Mouse (Mus musculus) stomach, embryonic 15.5 days (tissue): ENCODE measurements around the gene Car4. TPM values are rescaled to one million over a fixed set of nuclear protein-coding genes. Genes with fewer than 3 reads are reported as not detected.

ENCODE experiments used
- ATAC-seq: fragments of 200-750 bp; cut with Nextera tagmentation; 2 replicates; pipeline ENCODE4 v1.8.0; 2017; ENCODE audit warnings: low read depth, moderate number of reproducible peaks, moderate TSS enrichment; ENCODE audit not compliant: insufficient read depth, low FRiP score
- H3K27ac ChIP-seq: fragments of 300-500 bp; sonication (generic); 2 replicates; pipeline ENCODE4 v1.5.1; 2015; ENCODE audit warnings: mild to moderate bottlenecking, inconsistent platforms
- H3K27me3 ChIP-seq: fragments of 300-500 bp; sonication (generic); replicated peaks from 2 replicates; pipeline ENCODE4 v1.6.1; 2015; ENCODE audit warnings: inconsistent platforms
- H3K36me3 ChIP-seq: fragments of 300-500 bp; sonication (generic); 2 replicates; pipeline ENCODE4 v1.6.1; 2015; ENCODE audit warnings: inconsistent platforms
- H3K4me1 ChIP-seq: fragments of 300-500 bp; sonication (generic); 2 replicates; pipeline ENCODE4 v1.6.1; 2015; ENCODE audit warnings: inconsistent platforms
- H3K4me2 ChIP-seq: fragments of 300-500 bp; sonication (generic); 2 replicates; pipeline ENCODE4 v1.6.1; 2015; ENCODE audit warnings: mild to moderate bottlenecking, inconsistent platforms
- H3K4me3 ChIP-seq: fragments of 300-500 bp; sonication (generic); replicated peaks from 2 replicates; pipeline ENCODE4 v1.5.1; 2015; ENCODE audit warnings: inconsistent platforms
- H3K9ac ChIP-seq: fragments of 300-500 bp; sonication (generic); 2 replicates; pipeline ENCODE4 v1.6.1; 2015; ENCODE audit warnings: inconsistent platforms
- H3K9me3 ChIP-seq: fragments of 300-500 bp; sonication (generic); 2 replicates; pipeline ENCODE4 v1.6.1; 2016; ENCODE audit warnings: inconsistent platforms
- WGBS: fragments of 180-500 bp; shearing (Covaris S2); methylation state at CpG from one replicate; pipeline ENCODE4 v1.1.7; 2015; 5-methylcytosine and 5-hydroxymethylcytosine counted together
- polyA plus RNA-seq: library from polyadenylated mRNA; unstranded; fragments of >200 nt; fragmentation: Nextera tagmentation; extraction: Ambion mirVana; gene quantifications from 2 replicates; pipeline ENCODE4 v1.2.1, GENCODE M21; 2015

The Car4 gene
- polyA plus RNA-seq: 0.49 and 0.51 TPM in 2 replicates

DNA sequence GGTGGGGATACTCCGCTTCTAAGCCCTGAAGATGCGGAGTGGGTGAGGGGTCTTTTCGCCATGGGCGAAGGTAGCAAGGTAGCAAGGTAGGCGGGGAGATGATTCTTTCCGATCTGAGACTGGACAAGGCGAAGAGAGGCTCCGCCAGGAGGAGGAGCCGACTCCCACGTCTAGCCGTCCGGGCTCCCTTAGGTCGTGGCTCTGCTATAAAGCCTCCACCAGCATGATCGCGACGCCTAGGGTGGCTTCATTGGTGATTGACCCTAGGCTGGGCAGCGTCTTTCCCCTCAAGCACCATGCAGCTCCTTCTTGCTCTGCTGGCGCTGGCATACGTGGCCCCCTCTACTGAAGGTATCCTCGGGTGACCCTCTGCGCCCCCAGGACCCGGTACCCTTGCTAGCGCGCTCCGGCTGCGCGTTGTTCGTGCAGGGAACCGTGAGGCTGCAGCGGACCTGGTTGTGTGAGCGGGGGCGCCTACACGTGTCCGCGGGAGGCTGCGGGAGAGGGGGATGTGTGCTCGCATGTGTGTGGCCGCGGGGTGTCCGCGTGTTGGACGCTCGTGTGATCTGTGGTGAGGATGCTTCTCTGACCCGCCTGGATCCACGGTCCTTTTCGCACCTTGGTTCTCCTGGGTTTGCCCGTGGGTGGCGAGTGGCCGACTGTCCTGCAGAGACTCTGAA, at the start of gene Car4:
Car4 (plus strand) TSS at position 196 of the 680 bp plus-strand sequence.
- no peak within 1 kb of the TSS for H3K9ac ChIP-seq
- peaks cover 7% of the 10 kb centered on the region for H3K4me1 ChIP-seq
- peaks cover 41% of the 10 kb centered on the region for H3K27me3 ChIP-seq
- no peaks in the 10 kb centered on the region for H3K9me3 ChIP-seq
- under 1% methylated on average over 49 of the region's 49 CpGs for WGBS
- H3K4me3 ChIP-seq: peak within 1 kb of the TSS; percentile 25
- no peak for ATAC-seq
- peak within 1 kb of the TSS; percentile 49 for H3K4me2 ChIP-seq
- no peak within 1 kb of the TSS for H3K27ac ChIP-seq
- no peaks in the 10 kb centered on the region for H3K36me3 ChIP-seq

DNA sequence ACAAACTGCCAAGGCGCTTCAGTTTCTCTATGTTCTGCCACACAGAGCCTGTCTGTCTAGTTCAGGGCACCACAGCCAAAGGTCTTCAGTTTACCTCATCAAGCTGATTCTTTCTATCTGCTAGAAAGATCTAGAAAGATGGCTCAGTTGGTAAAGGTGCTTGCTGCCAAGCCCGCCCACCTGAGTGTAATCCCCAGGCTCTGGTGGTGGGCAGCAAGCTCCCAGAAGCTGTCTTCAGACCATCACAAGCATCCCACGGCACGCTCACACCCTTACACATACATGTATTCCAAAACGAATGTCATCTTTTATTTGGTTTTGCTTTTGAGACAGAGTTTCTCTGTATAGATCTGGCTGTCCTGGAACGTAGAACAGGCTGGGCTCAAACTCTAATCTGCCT, 49.1 kb upstream of the Car4 start:
- Histone ChIP-seq H3K27ac (no peak overlapping the region), H3K9me3 (no peaks in the 10 kb centered on the region), H3K4me2 (no peak overlapping the region), H3K9ac (no peak overlapping the region), H3K4me1 (no peaks in the 10 kb centered on the region), H3K36me3 (peaks cover 47% of the 10 kb centered on the region), H3K4me3 (no peak overlapping the region), H3K27me3 (no peaks in the 10 kb centered on the region)
- 91% methylated on average over 6 of the region's 6 CpGs for WGBS
- ATAC-seq: no peak

GRCm38 (mm10) chr11:84910411-84910810, 47.2 kb upstream of the Car4 start:
- H3K4me2 ChIP-seq: no peak overlapping the region
- no peak overlapping the region for H3K4me3 ChIP-seq
- 85% methylated on average over 4 of the region's 4 CpGs for WGBS
- no peak overlapping the region for H3K27ac ChIP-seq
- no peak for ATAC-seq
- H3K9ac ChIP-seq: no peak overlapping the region
- H3K9me3 ChIP-seq: no peaks in the 10 kb centered on the region
- no peaks in the 10 kb centered on the region for H3K27me3 ChIP-seq
- peaks cover 4% of the 10 kb centered on the region for H3K4me1 ChIP-seq
- peaks cover 44% of the 10 kb centered on the region for H3K36me3 ChIP-seq

DNA sequence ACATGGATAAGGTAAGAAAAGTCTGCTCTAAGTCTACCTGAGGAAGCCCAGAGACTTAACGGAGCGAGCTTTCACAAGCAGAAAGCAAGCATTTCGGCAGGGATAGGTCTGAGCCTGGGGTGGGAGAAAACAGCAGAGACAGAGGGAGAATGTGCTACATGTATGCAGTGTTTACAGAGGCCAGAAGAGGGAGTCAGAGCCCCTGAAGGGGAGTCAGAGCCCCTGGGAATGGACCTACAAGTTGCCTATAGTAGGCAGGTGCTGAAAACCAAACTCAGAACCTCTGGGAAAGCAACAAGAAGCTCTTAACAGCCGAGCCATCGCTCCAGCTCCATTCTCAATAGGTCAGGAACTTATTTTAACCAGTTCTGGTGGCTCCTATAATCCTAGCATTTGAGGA, 42.9 kb upstream of the Car4 start:
- no peaks in the 10 kb centered on the region for H3K27me3 ChIP-seq
- H3K27ac ChIP-seq: no peak overlapping the region
- peaks cover 19% of the 10 kb centered on the region for H3K36me3 ChIP-seq
- no peak overlapping the region for H3K9ac ChIP-seq
- no peak overlapping the region for H3K4me3 ChIP-seq
- no peaks in the 10 kb centered on the region for H3K9me3 ChIP-seq
- peak overlapping the region; percentile 52 for H3K4me2 ChIP-seq
- 86% methylated on average over 5 of the region's 5 CpGs for WGBS
- no peak for ATAC-seq
- peaks cover 4% of the 10 kb centered on the region for H3K4me1 ChIP-seq

DNA sequence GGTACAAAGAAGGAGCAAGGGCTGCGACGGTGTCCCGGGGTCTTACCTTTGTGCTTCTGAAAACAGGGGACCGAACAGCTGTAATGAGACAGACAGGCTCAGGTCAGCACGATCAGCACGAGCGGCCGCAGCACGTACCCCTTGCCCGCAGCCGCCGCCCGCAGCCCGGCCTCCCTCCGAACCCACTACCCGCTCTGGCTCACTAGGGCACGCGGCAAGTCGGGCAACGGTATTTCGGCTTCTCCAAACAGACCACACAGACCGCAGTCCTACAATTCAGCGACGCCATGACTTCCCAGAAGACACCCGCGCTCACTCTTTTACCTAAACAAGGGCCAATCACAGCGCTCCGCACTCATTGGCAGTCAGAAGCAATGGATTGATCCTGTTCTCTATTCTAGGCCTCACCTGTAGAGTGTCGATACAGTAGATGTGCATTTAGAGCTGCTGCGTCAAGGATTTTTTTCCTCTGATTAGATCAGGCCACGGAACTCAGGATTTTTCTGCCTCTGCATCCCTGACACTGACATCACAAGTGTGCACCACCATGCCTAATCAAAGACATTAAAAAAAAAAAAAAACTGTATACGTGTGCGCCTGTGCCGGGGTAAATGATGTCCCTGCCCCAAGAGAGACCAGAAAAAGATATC, 41.4 kb upstream of the Car4 start, which contains the start of gene Znhit3:
Znhit3 (minus strand) TSS at position 314 of the 650 bp plus-strand sequence.
- WGBS: 4% methylated on average over 34 of the region's 34 CpGs
- Histone ChIP-seq H3K4me3 (peak within 1 kb of the TSS; percentile 95), H3K27me3 (no peaks in the 10 kb centered on the region), H3K4me1 (peaks cover 4% of the 10 kb centered on the region), H3K36me3 (peaks cover 7% of the 10 kb centered on the region), H3K27ac (peak within 1 kb of the TSS; percentile 37; the same call in 1 of the 2 replicates), H3K9ac (peak within 1 kb of the TSS; percentile 85), H3K4me2 (peak within 1 kb of the TSS; percentile 52), H3K9me3 (no peaks in the 10 kb centered on the region)
- peak; percentile 85 for ATAC-seq

DNA sequence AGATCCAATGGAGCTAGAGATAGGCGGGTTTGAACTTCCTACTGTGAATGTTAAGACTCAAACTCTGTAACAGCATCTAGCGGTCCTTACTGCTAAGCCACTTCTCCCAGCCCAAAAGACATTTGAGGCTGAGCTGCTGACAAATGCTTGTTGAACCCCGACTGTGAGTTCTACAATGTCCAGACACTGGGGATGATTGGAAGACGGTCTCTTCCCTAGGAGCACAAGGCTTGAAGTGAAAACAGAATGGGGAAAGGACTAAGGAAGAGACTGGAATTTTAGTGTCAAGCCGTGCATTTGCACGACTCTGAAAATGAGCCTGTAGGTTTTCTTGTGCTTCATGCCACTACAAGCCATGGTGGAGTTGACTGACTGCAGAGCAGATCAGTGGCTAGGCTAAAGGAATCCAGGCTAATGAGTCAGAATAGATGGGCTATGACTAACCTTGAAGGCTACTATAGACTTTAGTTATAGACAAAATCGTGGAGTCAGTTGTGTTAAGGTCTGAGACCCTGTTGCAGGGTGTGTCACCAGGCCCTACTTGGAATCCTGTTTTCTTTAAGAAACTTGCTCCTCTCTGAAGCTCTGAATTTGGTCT, 40.8 kb upstream of the Car4 start:
- H3K27ac ChIP-seq: no peak overlapping the region
- peaks cover 4% of the 10 kb centered on the region for H3K4me1 ChIP-seq
- H3K4me2 ChIP-seq: peak overlapping the region; percentile 52
- no peaks in the 10 kb centered on the region for H3K27me3 ChIP-seq
- H3K9ac ChIP-seq: 0 out of 2 replicates have a peak overlapping the region, but pooled peaks have one; percentile 16
- peaks cover 4% of the 10 kb centered on the region; the same call in 1 of the 2 replicates for H3K36me3 ChIP-seq
- no peak for ATAC-seq
- 58% methylated on average over 7 of the region's 7 CpGs for WGBS
- no peaks in the 10 kb centered on the region for H3K9me3 ChIP-seq
- peak overlapping the region; percentile 95 for H3K4me3 ChIP-seq

DNA sequence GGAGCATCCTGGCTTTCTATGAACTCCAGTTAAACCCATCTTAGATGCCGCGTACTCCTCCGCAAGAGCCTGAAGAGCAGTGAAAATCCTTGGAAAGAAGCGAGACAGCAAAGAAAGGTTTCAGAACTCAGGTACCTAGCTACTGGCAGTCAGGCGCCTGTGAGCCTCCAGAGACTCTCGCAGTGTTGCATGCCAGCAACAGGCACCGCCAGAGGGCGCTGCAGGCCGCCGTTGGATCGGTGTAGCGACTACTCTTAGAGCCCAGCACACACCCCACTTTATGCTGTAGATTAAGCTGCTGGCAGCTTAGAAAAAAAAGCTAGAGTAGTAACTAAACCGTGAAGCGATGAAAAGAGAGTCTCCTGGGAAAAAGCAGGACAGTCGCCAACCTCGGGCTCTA, 39.2 kb upstream of the Car4 start:
- peak overlapping the region; percentile 33 for H3K4me2 ChIP-seq
- H3K9ac ChIP-seq: no peak overlapping the region
- H3K27ac ChIP-seq: no peak overlapping the region
- no peak overlapping the region for H3K4me3 ChIP-seq
- peak; percentile 59; the same call in 1 of the 2 replicates for ATAC-seq
- H3K27me3 ChIP-seq: no peaks in the 10 kb centered on the region
- H3K36me3 ChIP-seq: no peaks in the 10 kb centered on the region
- 6% methylated on average over 16 of the region's 16 CpGs for WGBS
- peaks cover 4% of the 10 kb centered on the region for H3K4me1 ChIP-seq
- H3K9me3 ChIP-seq: no peaks in the 10 kb centered on the region

- H3K27me3 ChIP-seq: no peaks in the 10 kb centered on the region
These were observed 38.3 kb upstream of the Car4 start for GRCm38 (mm10) chr11:84919276-84919675.

GRCm38 (mm10) chr11:84919951-84920350, 37.6 kb upstream of the Car4 start:
- Histone ChIP-seq H3K9ac (no peak overlapping the region), H3K36me3 (no peaks in the 10 kb centered on the region), H3K27me3 (no peaks in the 10 kb centered on the region), H3K4me2 (no peak overlapping the region), H3K9me3 (no peaks in the 10 kb centered on the region), H3K4me3 (no peak overlapping the region), H3K27ac (no peak overlapping the region), H3K4me1 (no peaks in the 10 kb centered on the region; the same call in 1 of the 2 replicates)
- no peak for ATAC-seq
- WGBS: 66% methylated on average over 7 of the region's 7 CpGs

More at GRCm38 (mm10) chr11:84919276-84919675, 38.3 kb upstream of the Car4 start:
- no peak overlapping the region for H3K27ac ChIP-seq
- peaks cover 4% of the 10 kb centered on the region for H3K4me1 ChIP-seq
- ATAC-seq: no peak
- H3K9me3 ChIP-seq: no peaks in the 10 kb centered on the region
- no peak overlapping the region for H3K9ac ChIP-seq
- H3K4me3 ChIP-seq: no peak overlapping the region
- H3K36me3 ChIP-seq: no peaks in the 10 kb centered on the region
- WGBS: 36% methylated on average over 3 of the region's 3 CpGs
- no peak overlapping the region for H3K4me2 ChIP-seq

- no peaks in the 10 kb centered on the region for H3K4me1 ChIP-seq
- no peak overlapping the region for H3K4me3 ChIP-seq
- no peak overlapping the region for H3K27ac ChIP-seq
- no peaks in the 10 kb centered on the region for H3K27me3 ChIP-seq
- no peaks in the 10 kb centered on the region for H3K9me3 ChIP-seq
- H3K4me2 ChIP-seq: no peak overlapping the region
- ATAC-seq: no peak
- WGBS: 82% methylated on average over 8 of the region's 8 CpGs
- no peaks in the 10 kb centered on the region for H3K36me3 ChIP-seq
- H3K9ac ChIP-seq: no peak overlapping the region
These were observed 36.6 kb upstream of the Car4 start for GRCm38 (mm10) chr11:84920981-84921380.

- H3K27ac ChIP-seq: no peak overlapping the region
- no peak for ATAC-seq
- no peaks in the 10 kb centered on the region for H3K27me3 ChIP-seq
- no peak overlapping the region for H3K4me2 ChIP-seq
- no peaks in the 10 kb centered on the region for H3K36me3 ChIP-seq
- H3K4me1 ChIP-seq: no peaks in the 10 kb centered on the region
- H3K9ac ChIP-seq: no peak overlapping the region
- WGBS: 13% methylated on average over 6 of the region's 6 CpGs
- no peaks in the 10 kb centered on the region for H3K9me3 ChIP-seq
- H3K4me3 ChIP-seq: no peak overlapping the region
These were observed 25.3 kb upstream of the Car4 start for GRCm38 (mm10) chr11:84932261-84932660.

DNA sequence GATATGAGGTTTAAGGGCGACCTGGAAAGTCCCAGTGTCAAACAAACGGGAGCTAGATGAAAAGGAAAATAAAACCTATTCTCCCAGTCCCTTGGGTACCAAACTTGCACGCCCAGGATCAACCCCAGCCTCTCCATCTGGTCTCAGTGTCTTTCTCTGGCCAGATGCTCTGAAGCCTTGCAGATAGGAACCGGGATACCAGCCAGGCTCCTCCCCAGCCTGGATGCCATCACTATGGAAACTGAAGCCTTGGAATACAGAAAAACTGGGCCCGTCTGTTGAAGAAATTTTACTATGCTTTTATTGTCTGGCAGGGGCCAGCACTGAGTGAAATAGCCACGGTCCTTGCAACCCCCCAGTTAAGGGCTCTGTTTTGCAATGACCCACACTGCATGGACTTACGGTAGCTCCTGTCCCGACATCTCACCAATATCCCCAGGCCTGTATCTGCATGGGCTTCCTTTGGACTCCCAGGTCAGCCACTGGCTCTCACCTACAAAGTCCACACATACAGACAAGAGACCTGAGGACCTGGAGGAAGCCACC, 18.0 kb upstream of the Car4 start:
- no peaks in the 10 kb centered on the region for H3K36me3 ChIP-seq
- H3K9ac ChIP-seq: no peak overlapping the region
- no peaks in the 10 kb centered on the region for H3K9me3 ChIP-seq
- WGBS: 62% methylated on average over 8 of the region's 8 CpGs
- H3K4me3 ChIP-seq: no peak overlapping the region
- peaks cover 6% of the 10 kb centered on the region for H3K27me3 ChIP-seq
- no peak overlapping the region for H3K4me2 ChIP-seq
- H3K4me1 ChIP-seq: no peaks in the 10 kb centered on the region
- no peak for ATAC-seq
- H3K27ac ChIP-seq: no peak overlapping the region
